7 mouse cellular contexts compared by ENCODE assay signal in the genomic region with DNA sequence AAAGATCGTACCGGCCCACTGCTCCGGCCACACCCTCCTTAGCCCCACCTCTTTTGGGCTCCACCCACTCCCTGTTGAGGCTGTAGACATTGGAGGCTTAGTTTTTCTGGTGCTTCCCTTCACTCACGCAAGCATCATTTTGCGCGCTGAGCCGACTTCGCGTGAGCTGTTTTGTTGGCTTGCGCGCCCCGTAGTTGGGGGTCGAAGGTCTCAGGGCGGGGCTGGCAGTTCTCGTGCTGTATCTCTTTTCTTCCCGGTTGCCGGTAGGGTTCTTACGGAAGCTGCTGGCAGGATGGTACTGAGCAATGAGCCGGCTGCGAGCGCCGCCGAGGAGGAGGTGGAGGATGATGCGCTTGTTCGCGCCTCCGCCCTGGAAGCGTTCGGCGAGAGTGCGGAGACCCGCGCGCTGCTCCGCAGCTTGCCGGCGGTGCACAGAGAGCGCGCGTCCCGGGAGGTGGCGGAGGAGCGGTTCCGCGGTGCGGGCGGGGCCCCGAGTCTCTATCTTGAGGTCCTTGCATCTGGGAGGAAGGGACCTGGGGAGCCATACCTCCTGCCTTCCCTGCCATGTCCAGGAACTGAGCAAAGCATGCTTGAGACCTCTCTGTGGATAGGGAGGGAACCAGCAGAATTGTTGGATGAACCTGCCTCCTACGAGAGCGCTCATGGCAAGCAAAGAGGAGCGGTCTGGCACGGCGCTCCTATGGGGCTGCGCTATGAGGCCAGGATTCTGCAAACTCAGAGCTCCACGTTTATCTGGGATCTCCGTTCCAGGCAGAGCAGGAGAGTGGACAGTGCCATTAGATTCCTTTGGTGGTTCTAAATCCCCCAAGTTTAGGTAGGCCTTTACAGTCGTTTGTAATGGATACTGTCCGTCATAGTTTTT. TPM values are rescaled to one million over a fixed set of nuclear protein-coding genes. Genes with fewer than 3 reads are reported as not detected.
A peak's percentile ranks its signal among the peaks of the same experiment; 100 is the strongest.
DNase-seq lines count a peak whose midpoint lies in the region; ATAC-seq lines count a peak whose summit lies in the region.

A gene (plus strand): TSS at position 197 of the 883 bp plus-strand sequence.

- peaks cover 10% of the 10 kb centered on the region; the same call in 1 of the 2 replicates for H3K4me1 ChIP-seq in embryonic facial prominence, embryonic 12.5 days
- peaks cover 5% of the 10 kb centered on the region; the same call in 1 of the 2 replicates for H3K4me1 ChIP-seq in limb, embryonic 11.5 days (ENCODE audit: control insufficient read depth, insufficient read depth, low read length)
- peaks cover 14% of the 10 kb centered on the region for H3K4me1 ChIP-seq in midbrain, embryonic 14.5 days (ENCODE audit: control insufficient read depth, insufficient read depth, low read length)

- peak within 1 kb of the TSS; percentile 92 for H3K4me3 ChIP-seq in embryonic facial prominence, embryonic 12.5 days
- H3K4me3 ChIP-seq in limb, embryonic 11.5 days (ENCODE audit: low read depth, low read length) = peak within 1 kb of the TSS; percentile 94
- peak within 1 kb of the TSS; percentile 84 for H3K4me3 ChIP-seq in midbrain, embryonic 14.5 days (replicated peaks; ENCODE audit: low read depth, low read length)

- no peaks in the 10 kb centered on the region for H3K9me3 ChIP-seq in embryonic facial prominence, embryonic 12.5 days
- H3K9me3 ChIP-seq in limb, embryonic 11.5 days (ENCODE audit: control insufficient read depth, low read length) = no peaks in the 10 kb centered on the region
- H3K9me3 ChIP-seq in midbrain, embryonic 14.5 days (ENCODE audit: control insufficient read depth, low read length) = no peaks in the 10 kb centered on the region

- no peaks in the 10 kb centered on the region for H3K27me3 ChIP-seq in embryonic facial prominence, embryonic 12.5 days
- H3K27me3 ChIP-seq in limb, embryonic 11.5 days (ENCODE audit: control insufficient read depth, insufficient read depth, low read length) = no peaks in the 10 kb centered on the region
- H3K27me3 ChIP-seq in midbrain, embryonic 14.5 days (ENCODE audit: control insufficient read depth, insufficient read depth, low read length) = no peaks in the 10 kb centered on the region

- DNase-seq in adrenal gland, postnatal 25 days = peak; percentile 92
- peak; percentile 99 for DNase-seq in heart, adult 11 months
- DNase-seq in kidney, adult 18-20 months = peak; percentile 97
- peak; percentile 95 for DNase-seq in limb, embryonic 11.5 days (ENCODE audit: low spot score)
- peak; percentile 96 for DNase-seq in midbrain, embryonic 14.5 days
- DNase-seq in spleen, adult 18-20 months = peak; percentile 78 to 89

- H3K4me2 ChIP-seq in embryonic facial prominence, embryonic 12.5 days (replicated peaks) = peak within 1 kb of the TSS; percentile 76
- peak within 1 kb of the TSS; percentile 77 for H3K4me2 ChIP-seq in limb, embryonic 11.5 days (ENCODE audit: low read depth, severe bottlenecking)
- peak within 1 kb of the TSS; percentile 79 for H3K4me2 ChIP-seq in midbrain, embryonic 14.5 days (ENCODE audit: low read length)

- ATAC-seq in embryonic facial prominence, embryonic 12.5 days (ENCODE audit: insufficient number of reproducible peaks, insufficient read depth, low FRiP score, low TSS enrichment) = peak; percentile 92
- ATAC-seq in limb, embryonic 11.5 days (ENCODE audit: insufficient number of reproducible peaks, low FRiP score, low TSS enrichment, low read depth) = peak; percentile 92
- ATAC-seq in midbrain, embryonic 14.5 days (ENCODE audit: low FRiP score, low TSS enrichment) = peak; percentile 95

- peak within 1 kb of the TSS; percentile 79 for H3K27ac ChIP-seq in embryonic facial prominence, embryonic 12.5 days
- H3K27ac ChIP-seq in limb, embryonic 11.5 days (replicated peaks; ENCODE audit: low read depth, low read length) = no peak within 1 kb of the TSS
- peak within 1 kb of the TSS; percentile 86 for H3K27ac ChIP-seq in midbrain, embryonic 14.5 days (replicated peaks; ENCODE audit: low read depth, low read length)

- under 1% methylated on average over 58 of the region's 58 CpGs for WGBS in embryonic facial prominence, embryonic 12.5 days
- WGBS in limb, embryonic 11.5 days = under 1% methylated on average over 58 of the region's 58 CpGs
- WGBS in midbrain, embryonic 14.5 days = under 1% methylated on average over 58 of the region's 58 CpGs

- H3K36me3 ChIP-seq in embryonic facial prominence, embryonic 12.5 days = 0 out of 2 replicates have a peak, but pooled peaks cover 6% of the 10 kb centered on the region
- no peaks in the 10 kb centered on the region; the same call in 1 of the 2 replicates for H3K36me3 ChIP-seq in limb, embryonic 11.5 days (ENCODE audit: control insufficient read depth, insufficient read depth, low read length)
- H3K36me3 ChIP-seq in midbrain, embryonic 14.5 days (ENCODE audit: control insufficient read depth, insufficient read depth, low read length) = peaks cover 8% of the 10 kb centered on the region; the same call in 1 of the 2 replicates

- H3K9ac ChIP-seq in embryonic facial prominence, embryonic 12.5 days = peak within 1 kb of the TSS; percentile 77
- peak within 1 kb of the TSS; percentile 73 for H3K9ac ChIP-seq in limb, embryonic 11.5 days (ENCODE audit: low read length)
- H3K9ac ChIP-seq in midbrain, embryonic 14.5 days (replicated peaks; ENCODE audit: low read length) = peak within 1 kb of the TSS; percentile 74

RNA-seq across cellular contexts. Expression of the gene that starts here (rescaled TPM):
- total RNA-seq in adrenal gland, postnatal 25 days (2021) = 37.5 and 40.4 TPM in 2 replicates
- 51.0 and 54.7 TPM in 2 replicates for polyA plus RNA-seq in embryonic facial prominence, embryonic 12.5 days (2016; fragmentation: Nextera tagmentation; extraction: Ambion mirVana)
- polyA plus RNA-seq in limb, embryonic 11.5 days (2014; fragmentation: Nextera tagmentation; extraction: Ambion mirVana) = 35.4 and 36.3 TPM in 2 replicates
- 45.8 and 55.6 TPM in 2 replicates for polyA plus RNA-seq in midbrain, embryonic 14.5 days (2014; fragmentation: Nextera tagmentation; extraction: Ambion mirVana)
